Mouse (Mus musculus) thymus, adult 2 months (tissue): ENCODE results near the gene Apbb2.

ENCODE experiments used
- CTCF ChIP-seq: fragments of 200-500 bp; IDR thresholded peaks from 2 replicates; pipeline ENCODE4 v1.5.1; 2012; ENCODE audit warnings: mild to moderate bottlenecking, control low read depth, low read length, moderate library complexity, borderline replicate concordance; ENCODE audit not compliant: control insufficient read depth, poor library complexity, insufficient read depth; ENCODE audit errors: extremely low read depth
- POLR2A ChIP-seq: fragments of 200-500 bp; IDR thresholded peaks from 2 replicates; pipeline ENCODE4 v1.6.1; 2012; ENCODE audit warnings: mild to moderate bottlenecking, low read length, control low read depth, moderate library complexity; ENCODE audit not compliant: control insufficient read depth, poor library complexity, insufficient read depth; ENCODE audit errors: extremely low read depth

GRCm38 (mm10) chr5:66462665-66463064, 155.9 kb downstream of the Apbb2 start:
- TF ChIP-seq POLR2A (no peak), CTCF (no peak)
